Mouse (Mus musculus) adrenal gland, postnatal 14 days (tissue): ENCODE results near the gene Papss1. TPM values are rescaled to one million over a fixed set of nuclear protein-coding genes. Genes with fewer than 3 reads are reported as not detected.

ENCODE experiments used
- DNase-seq: peaks from one replicate; pipeline ENCODE4 v3.0.0; 2021; ENCODE audit warnings: mixed read lengths
- total RNA-seq: library from RNA; stranded (reverse); gene quantifications from 2 replicates; pipeline ENCODE4 v1.2.3, GENCODE M21; 2021

The Papss1 gene
- total RNA-seq, 1 experiment from 2014 or later, result 45.1 TPM

DNA sequence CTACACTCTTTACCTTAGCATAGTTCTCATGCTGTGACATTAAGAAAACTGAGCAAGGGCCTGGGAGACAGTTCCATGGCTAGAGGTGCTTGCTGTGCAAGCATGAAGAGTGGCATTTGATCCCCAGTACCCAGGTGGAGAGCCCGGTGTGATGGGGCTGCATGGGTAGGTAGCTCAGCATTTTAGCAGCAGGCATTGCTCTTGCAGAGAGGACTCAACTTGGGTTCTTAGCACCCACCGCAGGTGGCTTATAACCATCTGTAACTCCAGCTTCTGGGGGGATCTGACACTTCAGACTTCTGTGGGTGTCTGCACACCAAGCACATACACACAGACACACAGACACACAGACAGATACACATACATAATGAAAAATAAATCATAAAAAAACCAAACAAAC is 69.5 kb downstream of the Papss1 start:
- no peak for DNase-seq

DNA sequence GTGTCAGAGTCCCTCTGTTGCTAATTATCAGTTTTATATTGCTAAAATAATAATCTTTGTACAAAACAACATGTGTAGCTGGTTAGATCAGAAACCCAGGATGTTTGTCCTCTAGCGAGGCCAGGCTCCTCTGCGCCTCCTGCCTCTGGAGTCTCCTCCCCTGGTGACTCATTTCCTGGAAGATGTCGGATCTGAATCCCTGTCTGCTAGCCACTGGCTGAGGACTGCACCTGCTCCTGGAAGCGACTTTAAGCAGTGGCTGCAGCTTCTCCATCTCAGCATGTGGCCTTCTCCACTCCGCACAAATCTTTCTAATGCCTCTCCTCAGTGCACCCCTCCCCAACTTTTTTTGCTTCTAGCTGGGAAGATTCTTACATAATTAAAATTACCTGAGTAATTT is 71.6 kb downstream of the Papss1 start:
- peak; percentile 48 for DNase-seq

DNA sequence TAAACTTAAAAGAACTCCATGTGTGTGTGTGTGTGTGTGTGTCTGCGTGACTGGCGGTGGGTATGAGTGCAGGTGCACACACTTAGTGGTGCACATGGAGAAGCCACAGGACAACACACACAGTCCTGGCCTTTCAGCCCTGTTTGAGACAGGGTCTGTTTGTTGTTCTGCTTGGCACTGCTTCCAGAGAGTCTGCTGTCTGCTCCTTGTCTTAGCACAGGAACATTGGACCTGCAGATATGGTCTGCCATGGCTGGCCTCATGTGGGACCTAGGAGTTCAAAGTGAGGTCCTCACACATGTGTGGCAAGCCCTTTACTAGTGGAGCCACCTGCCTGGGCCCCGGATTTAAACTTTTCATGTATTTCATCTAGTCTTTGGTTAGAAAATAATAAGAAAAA is 72.4 kb downstream of the Papss1 start:
- DNase-seq, result no peak

DNA sequence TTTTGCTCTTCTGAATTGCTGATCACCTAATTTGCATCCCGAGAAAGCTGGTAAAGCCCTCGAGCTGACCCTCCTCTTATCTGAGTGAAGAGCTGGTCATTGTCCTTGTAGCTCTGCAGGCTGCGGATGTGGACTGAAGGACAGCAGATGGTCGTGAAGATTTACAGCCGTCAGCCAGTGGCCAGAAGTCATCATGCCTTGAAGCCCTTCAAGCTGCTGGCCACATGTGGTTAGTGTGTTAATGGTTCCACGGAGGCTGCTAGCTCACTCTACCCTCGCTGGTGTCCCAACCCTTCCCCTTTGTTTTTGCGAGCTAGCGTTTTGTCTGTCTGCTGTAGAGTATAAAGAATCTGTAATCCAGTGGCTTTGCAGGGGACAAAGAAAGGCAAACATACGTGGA is 73.1 kb downstream of the Papss1 start:
- peak; percentile 50 for DNase-seq

DNA sequence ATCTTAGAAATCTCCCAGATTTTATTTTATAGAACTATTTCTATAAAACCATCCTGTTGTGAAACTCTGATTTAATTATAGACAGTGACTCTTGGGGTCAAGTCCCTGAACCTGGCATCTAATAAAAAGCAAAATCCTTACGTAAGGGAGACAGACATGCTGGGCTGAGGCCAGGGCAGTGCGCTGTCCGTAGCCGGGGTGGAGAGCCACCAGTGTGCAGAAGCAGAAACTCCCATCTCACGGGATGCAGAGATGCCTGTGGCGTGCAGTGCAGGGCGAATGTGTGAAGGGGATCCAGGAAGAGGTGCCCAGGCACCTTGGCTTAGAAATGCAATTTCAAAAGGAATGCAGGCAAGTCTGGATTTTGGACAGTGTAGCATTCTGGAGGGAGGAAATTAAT is 73.6 kb downstream of the Papss1 start:
- peak; percentile 72 for DNase-seq

DNA sequence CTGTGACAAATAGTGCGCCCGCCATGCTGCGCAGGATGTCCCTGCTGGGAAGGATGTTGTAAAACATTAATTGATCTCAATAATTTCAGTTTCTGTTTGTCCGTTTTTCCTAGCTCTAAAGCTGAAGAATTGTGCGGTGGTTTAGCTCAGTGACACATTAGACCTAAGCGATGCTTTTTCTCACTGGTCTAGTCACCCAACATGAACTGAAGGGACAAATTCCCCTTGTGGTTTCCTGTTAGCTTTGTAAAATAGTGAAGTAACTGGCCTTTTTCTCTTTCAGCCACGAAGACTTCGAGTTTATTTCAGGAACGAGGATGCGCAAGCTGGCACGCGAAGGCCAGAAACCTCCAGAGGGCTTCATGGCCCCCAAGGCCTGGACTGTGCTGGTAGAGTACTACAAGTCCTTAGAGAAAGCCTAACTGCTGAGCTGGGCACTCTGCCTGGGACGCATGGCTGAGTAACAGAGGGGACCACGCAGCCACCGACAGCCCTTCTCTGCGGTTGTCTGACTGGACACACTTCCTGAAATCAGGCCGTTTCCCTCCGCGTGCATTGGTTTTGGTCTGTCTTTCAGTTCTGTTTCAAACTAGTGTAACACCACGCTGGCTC is 78.2 kb downstream of the Papss1 start:
- no peak for DNase-seq

DNA sequence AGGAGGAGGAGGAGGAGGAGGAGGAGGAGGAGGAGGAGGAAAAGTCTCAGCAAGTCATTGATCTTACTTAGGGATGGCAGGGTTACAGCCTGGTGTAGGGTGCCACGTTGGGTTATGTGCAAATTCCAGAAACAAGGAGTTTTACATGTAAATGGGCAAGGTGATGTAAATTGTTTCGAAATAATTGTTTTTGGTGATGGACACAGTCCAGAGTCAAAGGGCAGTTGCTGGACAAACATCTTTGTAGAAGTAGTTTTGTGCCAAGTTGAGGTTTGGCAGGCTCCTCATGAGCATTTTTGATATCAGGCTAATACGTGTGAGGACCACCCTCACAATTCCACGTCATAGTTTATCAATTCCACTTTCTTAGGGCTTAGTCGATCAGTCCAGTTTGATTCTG is 80.6 kb downstream of the Papss1 start:
- no peak for DNase-seq

DNA sequence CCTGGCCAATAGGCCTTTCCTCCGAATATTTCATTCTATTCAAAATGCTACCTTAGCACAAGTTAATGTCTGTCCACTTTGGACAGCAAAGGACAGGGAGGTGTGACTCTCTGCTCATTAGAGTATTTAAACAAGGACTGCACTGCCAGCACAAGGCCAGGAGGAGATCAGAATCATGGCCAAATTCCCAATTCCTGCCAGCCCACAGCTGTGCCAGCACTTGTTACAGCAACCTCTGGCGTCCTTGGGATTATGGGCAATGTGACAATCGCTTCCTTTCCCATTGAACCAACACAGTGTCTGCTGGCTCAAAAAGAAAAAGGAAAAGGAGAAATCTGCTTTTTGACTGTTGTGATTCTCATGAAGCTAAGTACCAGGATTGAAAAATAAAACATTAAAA is 89.8 kb downstream of the Papss1 start:
- DNase-seq, result peak; percentile 75

DNA sequence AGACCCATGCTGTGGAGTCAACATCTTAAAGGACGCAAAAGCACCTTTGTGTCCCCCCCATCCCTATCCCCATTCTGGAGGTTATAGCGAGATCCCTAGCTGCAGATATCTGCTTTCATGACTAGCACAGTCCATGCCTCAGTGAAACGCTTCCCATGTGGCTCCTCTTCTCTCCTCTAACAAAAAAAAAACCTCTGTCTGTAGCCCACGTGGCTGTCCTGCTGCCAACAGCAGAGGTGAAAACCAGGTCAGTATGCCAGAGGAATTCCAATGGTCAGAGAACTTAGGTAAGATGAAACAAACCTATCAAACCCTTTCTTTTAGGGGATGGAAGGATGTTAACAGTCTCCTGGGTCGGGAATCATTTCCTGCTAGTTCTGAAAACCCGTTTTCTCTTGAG is 91.5 kb downstream of the Papss1 start:
- no peak for DNase-seq

DNA sequence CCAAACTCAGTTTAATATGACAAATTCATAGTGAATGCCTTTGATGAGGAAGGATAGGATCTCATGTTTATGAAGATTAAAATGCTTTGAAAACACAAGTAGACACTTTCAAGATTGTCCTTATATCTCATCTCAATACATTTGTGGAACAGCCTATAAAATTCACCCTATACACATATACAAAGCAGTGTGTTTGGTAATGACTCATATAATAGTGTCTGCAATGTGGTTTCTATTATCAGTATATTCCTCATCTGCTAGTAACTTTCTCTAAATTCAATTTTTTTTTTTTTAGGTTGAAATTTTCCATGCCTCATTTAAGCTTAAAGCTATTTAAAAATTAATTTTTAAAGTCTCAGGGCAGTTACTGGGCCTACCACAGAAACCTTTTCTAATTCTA is 95.6 kb downstream of the Papss1 start:
- no peak for DNase-seq

DNA sequence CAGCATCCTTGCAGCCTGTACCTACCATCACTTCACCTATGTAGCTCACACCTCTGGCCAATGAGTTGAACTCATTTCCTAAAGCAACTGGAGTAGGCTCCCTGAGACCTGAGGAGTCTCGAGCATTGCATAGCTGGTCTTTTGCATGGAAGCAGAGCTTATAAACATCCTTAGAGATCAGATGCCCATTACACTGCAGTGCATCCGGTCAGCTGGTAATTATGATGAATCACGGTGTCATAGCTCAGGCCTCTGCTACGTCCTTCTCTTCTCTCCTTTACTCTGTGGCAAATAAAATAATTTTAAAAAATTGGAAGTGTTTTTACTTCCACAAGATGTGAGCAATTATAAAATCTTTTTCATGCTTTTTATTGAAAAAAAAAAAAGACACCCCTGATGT is 96.1 kb downstream of the Papss1 start:
- no peak for DNase-seq

DNA sequence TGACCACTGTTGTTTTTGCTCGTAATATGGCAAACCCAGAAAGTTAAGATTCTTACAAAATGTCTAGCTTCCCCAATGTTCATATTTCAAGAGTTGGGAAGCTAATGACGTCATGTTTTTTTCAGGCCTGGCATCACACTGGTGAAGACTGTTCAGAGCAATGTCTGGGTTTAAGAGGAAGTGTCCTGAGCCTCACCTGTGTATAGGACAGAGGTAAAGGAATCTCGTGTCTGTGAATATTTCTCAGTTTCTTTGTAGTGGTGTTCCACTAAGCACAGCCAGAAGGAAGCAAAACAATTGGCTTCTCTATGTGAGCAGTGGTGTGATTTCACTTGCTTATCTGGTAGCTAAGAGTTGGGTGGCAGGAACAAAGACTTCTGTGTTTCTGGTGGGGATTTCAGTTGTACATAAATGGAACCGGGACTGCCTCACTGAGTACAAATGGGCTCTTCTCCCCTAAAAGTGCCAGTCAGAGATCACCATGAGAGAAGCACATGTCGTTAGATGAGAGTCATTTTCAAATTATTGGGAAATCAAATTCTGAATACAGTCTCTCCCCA is 98.1 kb downstream of the Papss1 start:
- DNase-seq, result no peak

DNA sequence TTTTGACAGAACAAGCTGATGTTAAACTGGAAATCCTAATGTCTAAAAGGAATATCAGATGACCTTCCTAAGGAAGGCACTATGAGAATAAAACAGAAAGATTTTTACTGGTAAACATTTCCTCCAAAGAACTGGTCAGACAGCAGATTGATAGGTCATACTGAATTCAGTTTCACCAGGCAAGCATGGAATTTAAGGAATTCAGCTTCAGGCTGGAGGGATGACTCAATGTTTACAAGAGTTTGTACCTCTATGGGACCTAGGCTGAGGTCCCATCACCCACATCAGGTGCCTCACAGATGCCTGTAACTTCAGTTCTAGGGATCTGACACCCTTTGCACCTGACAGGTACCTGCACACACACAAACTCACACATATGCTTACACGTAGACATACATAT is 105.3 kb downstream of the Papss1 start:
- DNase-seq, result no peak

DNA sequence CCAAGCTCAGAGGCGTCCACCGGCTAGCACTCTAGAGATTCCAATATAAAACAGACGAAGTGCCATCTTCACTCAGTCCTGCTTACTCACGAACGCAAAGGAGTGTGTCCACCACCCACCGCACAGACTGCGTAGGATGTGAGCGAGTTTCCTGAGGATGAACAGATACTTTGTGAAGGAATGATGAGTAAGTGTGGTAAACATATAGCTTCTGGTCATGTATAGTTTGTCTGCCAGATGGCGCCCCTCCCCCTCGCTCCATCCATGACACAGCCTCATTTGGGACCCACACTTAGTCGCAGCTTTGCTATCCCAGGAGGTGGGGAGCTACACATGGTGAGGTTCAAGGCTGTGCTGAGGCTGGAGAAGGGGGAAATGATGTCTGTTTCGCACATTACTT is 121.5 kb downstream of the Papss1 start:
- no peak for DNase-seq

DNA sequence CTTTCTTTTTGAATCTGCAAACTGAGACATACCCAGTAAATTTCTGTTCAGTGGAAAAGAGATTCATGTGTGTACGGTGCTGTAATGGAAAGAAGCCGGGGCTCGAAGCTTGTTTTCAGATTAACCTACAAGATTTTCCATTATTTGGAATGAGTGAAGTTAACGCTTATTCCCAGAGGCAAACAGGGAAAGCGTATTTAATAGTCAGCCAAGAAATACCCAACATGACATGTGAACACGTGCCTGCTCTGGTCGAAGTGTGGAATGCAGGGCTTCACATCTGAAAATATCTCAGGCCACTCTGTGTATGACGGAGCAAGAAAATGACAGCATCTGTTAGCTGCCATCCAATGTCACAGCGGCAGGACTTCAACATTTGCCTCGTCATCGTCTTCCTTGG is 125.4 kb downstream of the Papss1 start:
- DNase-seq, result no peak

DNA sequence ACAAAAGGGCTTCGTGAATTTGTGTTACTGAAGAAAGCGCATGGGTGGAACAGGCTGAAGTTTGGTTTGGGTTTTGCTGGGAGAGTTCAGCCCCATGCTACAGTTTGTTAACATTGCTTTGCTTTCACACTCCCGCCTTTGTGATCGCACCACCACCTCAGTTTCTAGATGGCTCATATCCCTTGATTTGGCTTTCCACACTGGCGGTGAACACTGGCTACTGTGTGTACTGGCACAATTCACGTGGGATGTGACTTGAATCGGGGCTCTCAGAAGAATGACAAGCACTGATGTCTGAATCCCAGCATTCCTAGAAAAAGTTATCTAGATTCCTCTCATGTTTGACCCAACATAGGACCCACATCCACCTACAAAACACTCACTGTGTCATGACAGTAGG is 126.0 kb downstream of the Papss1 start:
- no peak for DNase-seq

DNA sequence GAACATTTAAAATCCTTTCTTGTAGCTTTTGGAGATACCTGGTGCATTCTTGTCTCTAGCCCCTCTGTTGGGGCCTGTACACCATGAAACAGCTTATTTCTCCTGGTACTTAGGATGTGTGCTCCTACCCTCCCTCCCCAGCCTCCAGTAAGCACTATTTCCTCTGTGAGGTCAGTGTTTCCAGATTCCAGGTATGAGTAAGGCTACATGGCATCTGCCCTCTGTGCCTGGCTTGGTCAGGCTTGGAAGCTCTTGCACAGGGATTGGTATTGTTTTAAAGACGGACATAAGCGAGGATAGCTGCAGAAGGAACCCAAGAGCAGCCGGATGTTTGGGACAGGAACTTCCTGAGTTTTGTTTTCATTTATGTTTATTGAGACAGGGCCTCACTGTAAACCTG is 126.6 kb downstream of the Papss1 start:
- no peak for DNase-seq

Other genes starting within 250 kb of the Papss1 start
- gene Sgms2, start 73.4 kb upstream of the Papss1 start, total RNA-seq, result 2.7 and 5.9 TPM in 2 replicates